ENCODE assay signal across 19 mouse cellular contexts in genomic region chr1:36628585-36628984, GRCm38 (mm10). TPM values are rescaled to one million over a fixed set of nuclear protein-coding genes. Genes with fewer than 3 reads are reported as not detected.
DNase-seq lines count a peak whose midpoint lies in the region; ATAC-seq and TF ChIP-seq lines count a peak whose summit lies in the region.
"Had no signal": no experiment of that assay in that cellular context is flagged by ENCODE, and none has a peak within 500 bp of the region (broad histone marks: within the 10 kb centered on the region; RNA-seq: fewer than 3 reads in every experiment).

No protein-coding gene starts in this region.

- TF ChIP-seq POLR2A in thymus, adult 2 months (IDR thresholded peaks at IDR 0.05; ENCODE audit: control insufficient read depth, extremely low read depth, insufficient read depth, low read length, poor library complexity): no peak

- no peaks in the 10 kb centered on the region for H3K9me3 ChIP-seq in forebrain, embryonic 14.5 days (replicated peaks; ENCODE audit: control insufficient read depth, low read length)
- no peaks in the 10 kb centered on the region for H3K9me3 ChIP-seq in forebrain, embryonic 15.5 days
- H3K9me3 ChIP-seq in heart, postnatal 0 days (replicated peaks; ENCODE audit: control insufficient read depth, low read length): peaks cover 9% of the 10 kb centered on the region; the same call in 1 of the 2 replicates
- H3K9me3 ChIP-seq in lung, embryonic 15.5 days: no peaks in the 10 kb centered on the region
- peaks cover 1% of the 10 kb centered on the region; the same call in 1 of the 2 replicates for H3K9me3 ChIP-seq in stomach, embryonic 16.5 days (replicated peaks; ENCODE audit: control insufficient read depth, low read length)
- H3K9me3 ChIP-seq: embryonic facial prominence, embryonic 15.5 days; liver, embryonic 13.5 days had no signal

- TF ChIP-seq EP300 in heart, postnatal 0 days (IDR thresholded peaks at IDR 0.05; ENCODE audit: low read depth): no peak

- no peak overlapping the region for H3K27ac ChIP-seq in forebrain, embryonic 14.5 days (ENCODE audit: low read depth, low read length)
- no peak overlapping the region; the same call in 1 of the 2 replicates for H3K27ac ChIP-seq in forebrain, embryonic 15.5 days (replicated peaks)
- H3K27ac ChIP-seq in heart, postnatal 0 days (ENCODE audit: low read depth): peak overlapping the region; percentile 18; the same call in 1 of the 2 replicates
- H3K27ac ChIP-seq in lung, embryonic 15.5 days: peak overlapping the region; percentile 63
- peak overlapping the region; percentile 76 for H3K27ac ChIP-seq in stomach, embryonic 16.5 days (ENCODE audit: low read length)
- H3K27ac ChIP-seq in thymus, adult 2 months (ENCODE audit: control insufficient read depth, insufficient read depth, low read length): no peak overlapping the region
- H3K27ac ChIP-seq: embryonic facial prominence, embryonic 15.5 days; kidney, postnatal 0 days; liver, embryonic 13.5 days; neural tube, embryonic 13.5 days had no signal

- H3K36me3 ChIP-seq in forebrain, embryonic 14.5 days (ENCODE audit: control insufficient read depth, insufficient read depth, low read length): no peaks in the 10 kb centered on the region
- H3K36me3 ChIP-seq in forebrain, embryonic 15.5 days: no peaks in the 10 kb centered on the region
- H3K36me3 ChIP-seq in heart, postnatal 0 days (replicated peaks; ENCODE audit: control insufficient read depth, insufficient read depth, low read length): no peaks in the 10 kb centered on the region
- H3K36me3 ChIP-seq in lung, embryonic 15.5 days: no peaks in the 10 kb centered on the region
- H3K36me3 ChIP-seq in stomach, embryonic 16.5 days (ENCODE audit: control insufficient read depth, insufficient read depth, low read length): no peaks in the 10 kb centered on the region
- no peaks in the 10 kb centered on the region for H3K36me3 ChIP-seq in thymus, adult 2 months (ENCODE audit: control insufficient read depth, insufficient read depth, low read length)
- H3K36me3 ChIP-seq: embryonic facial prominence, embryonic 15.5 days; heart, embryonic 12.5 days; liver, embryonic 13.5 days; neural tube, embryonic 13.5 days had no signal

- H3K4me1 ChIP-seq in forebrain, embryonic 14.5 days (ENCODE audit: control insufficient read depth, insufficient read depth, low read length): no peaks in the 10 kb centered on the region
- H3K4me1 ChIP-seq in forebrain, embryonic 15.5 days: 0 out of 2 replicates have a peak, but pooled peaks cover 6% of the 10 kb centered on the region
- H3K4me1 ChIP-seq in heart, postnatal 0 days (ENCODE audit: control insufficient read depth, insufficient read depth): 0 out of 2 replicates have a peak, but pooled peaks cover 6% of the 10 kb centered on the region
- peaks cover 11% of the 10 kb centered on the region for H3K4me1 ChIP-seq in lung, embryonic 15.5 days
- H3K4me1 ChIP-seq in stomach, embryonic 16.5 days (ENCODE audit: control insufficient read depth, insufficient read depth, low read length): peaks cover 13% of the 10 kb centered on the region; the same call in 1 of the 2 replicates
- no peaks in the 10 kb centered on the region; the same call in 1 of the 2 replicates for H3K4me1 ChIP-seq in thymus, adult 2 months (replicated peaks; ENCODE audit: control insufficient read depth, insufficient read depth, low read length)
- H3K4me1 ChIP-seq: neural tube, embryonic 13.5 days had no signal

- DNase-seq in forebrain, embryonic 14.5 days (ENCODE audit: low spot score): peak; percentile 11
- DNase-seq in heart, postnatal 0 days (ENCODE audit: low spot score): no peak
- DNase-seq in heart, adult 9 months (ENCODE audit: low spot score in 2 of 2): no peak
- DNase-seq in lung, postnatal 36 days: no peak
- DNase-seq in thymus, adult 2 months: no peak
- DNase-seq: adrenal gland, postnatal 14 days; cerebellum, adult 9-10 months; gastrocnemius, postnatal 25 days; liver, embryonic 13.5 days had no signal

- H3K27me3 ChIP-seq in forebrain, embryonic 14.5 days (replicated peaks; ENCODE audit: control insufficient read depth, insufficient read depth, low read length): no peaks in the 10 kb centered on the region
- H3K27me3 ChIP-seq in forebrain, embryonic 15.5 days: no peaks in the 10 kb centered on the region
- no peaks in the 10 kb centered on the region for H3K27me3 ChIP-seq in heart, postnatal 0 days (ENCODE audit: control insufficient read depth, insufficient read depth, low read length)
- H3K27me3 ChIP-seq in lung, embryonic 15.5 days: no peaks in the 10 kb centered on the region
- no peaks in the 10 kb centered on the region for H3K27me3 ChIP-seq in stomach, embryonic 16.5 days (ENCODE audit: control insufficient read depth, insufficient read depth, low read length)
- no peaks in the 10 kb centered on the region for H3K27me3 ChIP-seq in thymus, adult 2 months (ENCODE audit: control insufficient read depth, insufficient read depth, low read length)
- H3K27me3 ChIP-seq: embryonic facial prominence, embryonic 15.5 days; heart, embryonic 12.5 days; liver, embryonic 13.5 days; neural tube, embryonic 13.5 days had no signal

- no peak for ATAC-seq in forebrain, embryonic 14.5 days
- ATAC-seq in forebrain, embryonic 15.5 days (replicated peaks): no peak
- no peak for ATAC-seq in heart, postnatal 0 days (ENCODE audit: insufficient read depth, low read depth)
- no peak; the same call in 1 of the 2 replicates for ATAC-seq in lung, embryonic 15.5 days (ENCODE audit: borderline replicate concordance, extremely low read depth, low FRiP score, low TSS enrichment)
- ATAC-seq in stomach, embryonic 16.5 days (ENCODE audit: insufficient read depth, low FRiP score): peak; percentile 19; the same call in 1 of the 2 replicates

- no peak overlapping the region for H3K4me3 ChIP-seq in forebrain, embryonic 14.5 days (ENCODE audit: low read depth, low read length)
- H3K4me3 ChIP-seq in forebrain, embryonic 15.5 days: no peak overlapping the region
- no peak overlapping the region for H3K4me3 ChIP-seq in heart, postnatal 0 days (ENCODE audit: low read depth, low read length)
- H3K4me3 ChIP-seq in lung, embryonic 15.5 days: no peak overlapping the region
- H3K4me3 ChIP-seq in stomach, embryonic 16.5 days (replicated peaks; ENCODE audit: low read length): no peak overlapping the region
- no peak overlapping the region for H3K4me3 ChIP-seq in thymus, adult 2 months (ENCODE audit: control insufficient read depth, insufficient read depth, low read length)
- H3K4me3 ChIP-seq: embryonic facial prominence, embryonic 15.5 days; heart, embryonic 12.5 days; liver, embryonic 13.5 days; megakaryocyte, embryonic 14.5 days; neural tube, embryonic 13.5 days had no signal

- no peak overlapping the region for H3K9ac ChIP-seq in forebrain, embryonic 14.5 days (ENCODE audit: low read length)
- no peak overlapping the region for H3K9ac ChIP-seq in forebrain, embryonic 15.5 days (replicated peaks)
- H3K9ac ChIP-seq in heart, postnatal 0 days (replicated peaks; ENCODE audit: low read depth, low read length): no peak overlapping the region
- no peak overlapping the region for H3K9ac ChIP-seq in lung, embryonic 15.5 days
- no peak overlapping the region for H3K9ac ChIP-seq in stomach, embryonic 16.5 days (ENCODE audit: low read length)
- H3K9ac ChIP-seq: embryonic facial prominence, embryonic 15.5 days; heart, embryonic 12.5 days; liver, embryonic 13.5 days; neural tube, embryonic 13.5 days had no signal

- WGBS in forebrain, embryonic 14.5 days: 57% methylated on average over 8 of the region's 8 CpGs
- WGBS in forebrain, embryonic 15.5 days: 42% methylated on average over 8 of the region's 8 CpGs
- WGBS in heart, postnatal 0 days: 40% methylated on average over 8 of the region's 8 CpGs
- 36% methylated on average over 8 of the region's 8 CpGs for WGBS in lung, embryonic 15.5 days
- 44% methylated on average over 8 of the region's 8 CpGs for WGBS in stomach, embryonic 16.5 days
- 83% methylated on average over 8 of the region's 8 CpGs for WGBS in thymus, adult 2 months

- no peak overlapping the region for H3K4me2 ChIP-seq in forebrain, embryonic 14.5 days (ENCODE audit: low read length)
- no peak overlapping the region for H3K4me2 ChIP-seq in forebrain, embryonic 15.5 days (replicated peaks)
- no peak overlapping the region for H3K4me2 ChIP-seq in heart, postnatal 0 days (ENCODE audit: low read depth, low read length)
- no peak overlapping the region for H3K4me2 ChIP-seq in lung, embryonic 15.5 days
- H3K4me2 ChIP-seq in stomach, embryonic 16.5 days (ENCODE audit: low read depth, low read length): no peak overlapping the region
- H3K4me2 ChIP-seq: embryonic facial prominence, embryonic 15.5 days; heart, embryonic 12.5 days; liver, embryonic 13.5 days; neural tube, embryonic 13.5 days had no signal

- no peak for TF ChIP-seq CTCF in heart, postnatal 0 days (IDR thresholded peaks at IDR 0.05; ENCODE audit: low read depth)
- no peak for TF ChIP-seq CTCF in thymus, adult 2 months (IDR thresholded peaks at IDR 0.05; ENCODE audit: borderline replicate concordance, control insufficient read depth, extremely low read depth, insufficient read depth, low read length, poor library complexity)

RNA-seq across cellular contexts. Expression of gene Fam178b, which starts 54.4 kb away (rescaled TPM):
- 0.26 TPM in 1 of 2 replicates, not detected in the other for polyA plus RNA-seq in forebrain, embryonic 14.5 days (2014; fragmentation: Nextera tagmentation; extraction: Ambion mirVana)
- 0.23 TPM in 1 of 2 replicates, not detected in the other for polyA plus RNA-seq in forebrain, embryonic 15.5 days (2015; fragmentation: Nextera tagmentation; extraction: Ambion mirVana)
- not detected in 2 replicates for total RNA-seq in heart, postnatal 0 days (2014; rRNA removed; ENCODE audit: low replicate concordance)
- 0.81 and 1.5 TPM in 2 replicates for polyA plus RNA-seq in heart, postnatal 0 days (2015; fragmentation: Nextera tagmentation; extraction: Ambion mirVana)
- polyA plus RNA-seq in lung, embryonic 15.5 days (2015; fragmentation: Nextera tagmentation; extraction: Ambion mirVana): 3.4 and 4.5 TPM in 2 replicates
- polyA plus RNA-seq in stomach, embryonic 16.5 days (2015; fragmentation: Nextera tagmentation; extraction: Ambion mirVana): 0.50 and 0.94 TPM in 2 replicates
- polyA plus RNA-seq in thymus, adult 2 months (2012; rRNA removed): 1.4 and 1.9 TPM in 2 replicates
- total RNA-seq: adrenal gland, postnatal 14 days; CH12.LX had no signal
- polyA plus RNA-seq: forebrain, embryonic 11.5 days had no signal

Comparison
In these comparisons a context has a peak if more than half of its experiments do, and no peak if none do; other contexts are left out.
1. H3K27ac ChIP-seq: peak in heart, postnatal 0 days (single experiment), lung, embryonic 15.5 days (single experiment) and stomach, embryonic 16.5 days (single experiment); none in forebrain, embryonic 14.5 days (single experiment), forebrain, embryonic 15.5 days (single experiment) and thymus, adult 2 months (single experiment).